Mouse (Mus musculus) myocyte (in vitro differentiated cells): ENCODE measurements around the gene Ptges2.

Experiments used
- CEBPB ChIP-seq: IDR thresholded peaks from 2 replicates; pipeline ENCODE4 v1.6.1; 2011; ENCODE audit warnings: mild to moderate bottlenecking, moderate library complexity; ENCODE audit not compliant: poor library complexity, insufficient read depth, severe bottlenecking
- E2F4 ChIP-seq: IDR thresholded peaks from one replicate; pipeline ENCODE4 v1.6.1; 2011; ENCODE audit warnings: mild to moderate bottlenecking, control low read depth, moderate library complexity; ENCODE audit not compliant: insufficient read depth
- MAX ChIP-seq: IDR thresholded peaks from one replicate; pipeline ENCODE4 v1.6.1; 2011; ENCODE audit warnings: low read depth, mild to moderate bottlenecking, control low read depth
- POLR2A ChIP-seq: IDR thresholded peaks from one replicate; pipeline ENCODE4 v1.6.1; 2011; ENCODE audit warnings: low read depth, mild to moderate bottlenecking, control low read depth, moderate library complexity; ENCODE audit not compliant: insufficient read length
- POLR2AphosphoS2 ChIP-seq: IDR thresholded peaks from one replicate; pipeline ENCODE4 v1.6.1; 2011; ENCODE audit warnings: low read depth, control low read depth; ENCODE audit not compliant: insufficient read length
- SRF ChIP-seq: IDR thresholded peaks from one replicate; pipeline ENCODE4 v1.6.1; 2011; ENCODE audit warnings: low read depth; ENCODE audit not compliant: control insufficient read depth, insufficient read length
- USF1 ChIP-seq: IDR thresholded peaks from one replicate; pipeline ENCODE4 v1.6.1; 2011; ENCODE audit warnings: low read depth, mild to moderate bottlenecking, control low read depth, moderate library complexity

DNA sequence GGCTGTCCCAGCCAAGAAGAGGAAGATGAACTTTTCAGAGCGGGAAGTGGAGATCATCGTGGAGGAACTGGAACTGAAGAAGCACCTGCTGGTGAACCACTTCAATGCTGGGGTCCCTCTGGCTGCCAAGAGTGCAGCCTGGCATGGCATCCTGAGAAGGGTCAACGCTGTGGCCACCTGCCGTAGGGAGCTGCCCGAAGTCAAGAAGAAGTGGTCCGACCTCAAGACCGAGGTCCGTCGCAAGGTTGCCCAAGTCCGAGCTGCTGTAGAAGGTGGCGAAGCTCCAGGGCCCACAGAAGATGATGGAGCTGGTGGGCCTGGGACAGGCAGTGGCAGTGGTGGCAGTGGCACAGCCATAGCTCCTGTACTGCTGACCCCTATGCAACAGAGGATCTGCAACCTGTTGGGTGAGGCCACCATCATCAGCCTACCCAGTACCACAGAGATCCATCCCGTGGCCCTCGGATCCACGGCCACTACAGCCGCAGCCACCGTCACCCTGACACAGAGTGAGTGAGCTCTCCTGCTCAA is 56.8 kb downstream of the Ptges2 start:
- no peak for TF ChIP-seq SRF
- TF ChIP-seq USF1 = no peak
- TF ChIP-seq POLR2A = no peak
- TF ChIP-seq POLR2AphosphoS2 = no peak
- TF ChIP-seq E2F4 = no peak
- no peak for TF ChIP-seq MAX
- TF ChIP-seq CEBPB = no peak
